Mouse (Mus musculus): ENCODE measurements around the gene Tbcb.

- TF ChIP-seq CTCF (IDR thresholded peaks at IDR 0.05; ENCODE audit: control insufficient read depth, insufficient read depth, low read length) (no peak), POLR2A (IDR thresholded peaks at IDR 0.05; ENCODE audit: borderline replicate concordance, control insufficient read depth, low read depth, low read length) (no peak)
Measured at GRCm38 (mm10) chr7:30251956-30252954, 20.2 kb upstream of the Tbcb start.
